Mouse (Mus musculus) lung, postnatal 10 days (tissue): ENCODE measurements at regions not wholly inside any gene's neighbourhood (a gene's known extent, or its start where the extent isn't known, plus 50 kb on each side); places are given as distances from the start of the nearest gene placed in this dataset.

Source experiments
- DNase-seq: peaks from one replicate; pipeline ENCODE4 v3.0.0; 2021

GRCm38 (mm10) chr12:16135602-16136213, 319.0 kb upstream of the Trib2 start:
- no peak for DNase-seq

DNA sequence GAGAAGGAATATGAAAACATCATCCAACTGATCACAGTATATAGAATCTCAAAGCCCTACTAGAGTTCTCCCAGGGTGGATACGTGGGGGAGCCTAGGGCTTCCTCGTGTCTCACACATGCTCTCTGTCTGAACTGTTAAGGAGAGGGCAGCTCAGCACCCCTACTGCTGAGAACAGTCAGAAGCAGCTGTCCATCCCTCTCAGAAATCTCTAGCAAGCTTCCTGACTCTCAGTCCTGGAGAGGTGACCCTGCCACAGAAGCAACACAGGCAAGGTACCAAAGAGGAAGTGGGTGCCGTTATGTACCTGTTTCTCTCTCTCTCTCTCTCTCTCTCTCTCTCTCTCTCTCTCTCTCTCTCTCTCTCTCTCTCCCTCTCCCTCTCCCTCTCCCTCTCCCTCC, 317.7 kb upstream of the Trib2 start:
- no peak for DNase-seq

DNA sequence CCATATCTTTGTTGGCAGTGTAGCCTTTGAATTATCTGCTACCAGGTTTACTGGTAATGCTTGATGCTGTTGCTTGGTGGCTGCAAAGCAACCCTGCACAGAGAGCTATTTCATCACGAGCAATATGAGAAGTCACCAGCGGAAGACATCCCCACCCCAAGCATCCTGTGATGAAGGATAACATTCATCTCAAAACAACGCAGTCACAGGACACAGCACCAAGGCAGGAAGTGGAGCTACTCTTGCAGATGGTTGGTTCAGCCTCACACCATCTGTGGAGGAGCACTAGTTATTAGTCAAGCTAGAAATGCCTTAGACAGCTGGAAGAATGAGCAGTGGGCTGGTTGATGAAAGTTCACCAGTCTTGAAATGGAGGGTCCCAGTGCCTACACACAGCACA, 316.5 kb upstream of the Trib2 start:
- DNase-seq, result peak; percentile 34

DNA sequence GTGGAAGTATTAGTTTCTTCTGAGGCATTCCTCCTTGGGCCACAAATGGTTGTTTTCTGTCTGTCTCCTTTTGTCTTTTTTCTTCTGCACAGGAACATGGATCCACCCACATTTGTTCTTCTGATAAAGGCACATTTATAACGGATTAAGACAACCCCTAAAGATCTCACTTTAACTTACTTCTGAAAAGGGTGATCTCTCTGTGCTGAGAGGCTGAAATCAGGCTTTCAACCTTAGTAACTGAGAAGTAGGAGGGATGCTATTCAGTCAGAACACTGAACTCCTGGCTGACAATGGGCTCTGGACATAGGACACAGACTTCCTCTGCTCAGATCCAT, 315.0 kb upstream of the Trib2 start:
- DNase-seq, result no peak

- no peak for DNase-seq
These were observed 314.5 kb upstream of the Trib2 start for GRCm38 (mm10) chr12:16131028-16131739.

DNA sequence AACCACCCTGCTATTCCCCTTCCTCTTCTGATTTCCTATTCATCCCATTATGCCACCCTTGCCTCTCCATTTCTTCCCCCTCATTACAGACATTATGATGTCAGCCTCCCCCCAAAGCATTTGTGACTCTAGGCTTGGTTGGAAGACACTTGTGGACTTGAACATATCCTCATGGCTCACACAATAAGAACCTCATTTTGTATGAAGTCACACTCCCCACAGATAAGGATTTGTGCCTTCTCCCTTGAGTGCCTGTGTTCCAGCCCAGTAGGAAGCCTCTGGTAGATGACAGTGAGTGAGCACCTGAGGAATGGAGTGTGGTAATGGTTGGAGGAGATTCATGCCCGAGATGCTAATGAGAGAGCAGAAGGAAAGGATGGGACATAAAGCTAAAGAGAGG, 313.9 kb upstream of the Trib2 start:
- DNase-seq, result no peak

DNA sequence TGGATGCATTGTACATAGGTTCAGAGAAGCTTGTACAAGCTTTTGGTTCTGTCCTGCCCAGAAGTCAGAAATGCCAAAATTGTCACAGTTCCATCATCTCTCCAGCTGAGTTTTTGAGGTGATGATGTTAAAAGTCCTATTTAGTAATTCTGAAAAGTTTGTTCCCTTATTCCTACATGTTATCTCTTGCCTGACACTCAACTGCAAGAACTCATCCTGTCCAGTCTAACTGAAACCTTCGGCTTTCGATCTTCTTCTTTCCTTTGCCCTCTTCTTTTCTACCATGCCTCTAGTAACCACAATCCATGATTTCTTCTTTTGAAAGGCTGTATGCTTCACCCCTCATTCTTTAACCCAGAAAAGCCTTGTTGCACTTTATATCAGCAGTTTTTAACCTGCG, 313.2 kb upstream of the Trib2 start:
- no peak for DNase-seq

DNA sequence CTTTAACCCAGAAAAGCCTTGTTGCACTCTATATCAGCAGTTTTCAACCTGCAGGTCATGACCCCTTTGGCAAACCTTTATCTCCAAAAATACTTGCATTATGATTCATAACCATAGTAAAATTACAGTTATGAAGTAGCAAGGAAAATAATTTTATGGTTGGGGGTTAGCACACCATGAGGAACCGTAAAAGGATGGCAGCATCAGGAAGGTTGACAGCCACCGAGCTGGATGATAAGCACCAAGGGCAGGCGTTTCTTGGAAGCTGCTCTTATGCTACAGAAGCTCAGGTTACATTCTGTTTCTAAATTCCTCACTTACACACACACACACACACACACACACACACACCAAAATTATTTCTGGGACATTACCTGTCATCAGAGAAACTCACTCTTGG, 312.5 kb upstream of the Trib2 start:
- DNase-seq, result no peak

- DNase-seq, result no peak
These were observed 308.2 kb upstream of the Trib2 start for GRCm38 (mm10) chr12:16124906-16125305.

- DNase-seq, result no peak
These were observed 305.8 kb upstream of the Trib2 start for GRCm38 (mm10) chr12:16122353-16123127.

GRCm38 (mm10) chr12:16121787-16122186, 305.1 kb upstream of the Trib2 start:
- no peak for DNase-seq

DNA sequence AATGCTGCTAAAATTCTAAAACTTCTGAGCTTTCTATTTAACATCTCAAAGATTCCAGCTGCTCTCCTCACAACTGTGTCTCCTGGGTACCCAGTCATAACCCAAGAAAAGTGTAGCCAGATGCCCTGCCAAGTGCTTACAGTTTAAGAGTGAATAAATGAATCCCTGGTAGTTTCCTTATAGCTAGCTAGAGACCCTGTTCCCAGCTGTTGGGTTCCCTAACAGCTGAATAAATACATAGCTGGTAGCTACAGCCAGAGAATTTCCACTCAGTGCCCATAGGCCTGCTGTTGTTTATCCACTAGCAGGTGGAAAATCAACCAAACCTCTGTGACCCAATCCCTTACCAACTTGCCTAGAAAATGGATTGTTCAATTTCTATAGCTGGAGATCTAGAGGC, 302.0 kb upstream of the Trib2 start:
- no peak for DNase-seq

DNA sequence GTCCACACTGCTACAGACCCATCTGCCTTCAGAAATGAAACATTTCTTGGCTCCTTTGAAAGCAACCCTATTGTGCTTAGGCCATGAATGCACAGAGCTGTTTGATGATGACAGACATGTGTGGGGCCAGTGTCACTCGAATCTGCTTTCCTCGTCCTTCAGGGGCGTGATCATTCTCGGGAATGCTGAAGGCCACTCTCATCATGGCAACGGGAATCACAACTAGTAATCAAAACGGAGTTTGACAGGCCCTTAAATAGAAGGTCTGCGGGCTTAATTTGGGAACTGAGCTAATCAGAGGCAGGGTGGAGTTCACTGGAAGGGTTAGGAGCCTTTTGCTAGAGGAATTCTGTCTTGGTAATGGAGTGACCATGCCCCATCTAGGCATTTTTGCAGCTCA, 290.2 kb upstream of the Trib2 start:
- DNase-seq, result peak; percentile 4

- no peak for DNase-seq
These were observed 282.1 kb upstream of the Trib2 start for GRCm38 (mm10) chr12:16098840-16099239.

GRCm38 (mm10) chr12:16092643-16093042, 275.9 kb upstream of the Trib2 start:
- no peak for DNase-seq

GRCm38 (mm10) chr12:16091336-16091735, 274.6 kb upstream of the Trib2 start:
- DNase-seq, result no peak

DNA sequence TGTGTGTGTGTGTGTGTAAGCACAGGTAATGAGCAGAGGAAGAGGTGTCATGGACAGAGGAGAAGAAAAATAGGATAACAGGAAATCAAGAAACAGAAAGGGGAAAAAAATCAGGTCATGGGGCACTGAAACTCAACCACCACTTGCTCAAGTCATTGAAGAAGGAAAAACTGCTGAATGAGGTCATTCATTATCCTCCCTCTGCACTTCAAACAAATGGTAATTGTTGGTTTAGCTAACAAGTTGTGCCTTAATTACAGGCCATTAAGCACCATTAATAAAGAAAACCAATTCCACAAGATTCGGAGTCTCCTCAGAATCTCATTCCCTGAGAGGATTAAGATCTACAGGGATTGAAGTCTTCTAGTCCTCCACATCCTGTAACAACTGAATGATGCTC, 266.5 kb upstream of the Trib2 start:
- no peak for DNase-seq

GRCm38 (mm10) chr12:16077215-16077614, 260.5 kb upstream of the Trib2 start:
- no peak for DNase-seq

DNA sequence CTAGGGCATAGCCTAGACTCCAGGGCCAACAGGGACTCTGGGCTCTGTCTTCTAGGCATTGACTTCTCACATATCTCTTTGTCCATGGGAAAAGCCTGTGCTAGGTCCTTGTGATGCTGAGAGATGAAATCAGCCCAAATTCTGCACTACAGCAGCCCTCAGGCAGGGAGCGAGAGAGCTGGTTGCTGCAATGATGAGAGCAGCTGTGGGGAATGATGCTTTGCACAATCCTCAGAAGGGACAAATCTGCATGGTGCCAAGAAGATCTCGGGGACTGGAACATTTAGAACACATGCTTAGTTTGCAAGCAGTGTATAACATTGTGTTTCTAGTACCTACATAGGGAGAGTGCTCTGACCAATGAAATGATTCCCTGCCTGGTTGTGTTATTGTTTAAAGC, 259.2 kb upstream of the Trib2 start:
- DNase-seq, result peak; percentile 32

DNA sequence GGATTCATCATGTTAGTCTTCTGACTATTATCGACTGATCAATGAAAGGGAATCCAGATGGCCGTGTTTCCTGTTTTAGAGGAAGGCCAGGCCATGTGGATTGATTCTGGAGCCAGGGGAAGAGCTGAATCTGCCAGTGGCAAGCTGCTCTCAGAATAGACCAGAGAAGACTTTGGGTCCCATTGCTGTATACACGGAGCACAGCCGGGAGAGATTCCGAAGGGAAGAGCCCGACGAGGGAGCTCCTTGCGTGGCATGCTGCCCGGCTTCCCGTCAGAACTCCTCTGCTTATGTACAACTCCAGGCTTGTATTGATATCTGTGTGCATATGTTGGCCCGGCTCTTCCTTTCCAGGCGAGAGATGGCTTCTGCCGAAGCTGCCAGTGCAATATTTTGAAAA, 252.2 kb upstream of the Trib2 start:
- DNase-seq, result no peak

GRCm38 (mm10) chr12:16062689-16063088, 246.0 kb upstream of the Trib2 start:
- DNase-seq, result no peak

- DNase-seq, result peak; percentile 48
These were observed 243.7 kb upstream of the Trib2 start for GRCm38 (mm10) chr12:16060461-16060860.

GRCm38 (mm10) chr12:16058255-16058654, 241.5 kb upstream of the Trib2 start:
- no peak for DNase-seq

GRCm38 (mm10) chr12:16056831-16057230, 240.1 kb upstream of the Trib2 start:
- peak; percentile 35 for DNase-seq
